Mouse (Mus musculus) cerebellum, postnatal 14 days (tissue): ENCODE results near the gene Slc29a3.
"Not testable (repeated sequence)": the region's sequence is repeated elsewhere in the genome, so short reads cannot be mapped to it uniquely, and the experiment has no call there.

Experiments used
- DNase-seq, 2 experiments: peaks; one replicate each; pipeline ENCODE4 v3.0.0; 2021; ENCODE audit warnings: mixed read lengths in 2 of 2

The Slc29a3 gene

GRCm38 (mm10) chr10:60762126-60762525 is 9.5 kb upstream of the Slc29a3 start:
- DNase-seq: no peak

GRCm38 (mm10) chr10:60760377-60760776 is 7.8 kb upstream of the Slc29a3 start:
- peak; percentile 98 to 99 for DNase-seq

GRCm38 (mm10) chr10:60756992-60757391 is 4.4 kb upstream of the Slc29a3 start:
- DNase-seq: peak; percentile 85 to 87

- DNase-seq: no peak
Observed at GRCm38 (mm10) chr10:60756146-60756545, 3.6 kb upstream of the Slc29a3 start.

- no peak for DNase-seq
Observed at GRCm38 (mm10) chr10:60753941-60754340, 1.3 kb upstream of the Slc29a3 start.

GRCm38 (mm10) chr10:60753261-60753660 is 667 bp upstream of the Slc29a3 start:
- no peak for DNase-seq

- DNase-seq: no peak
Observed at GRCm38 (mm10) chr10:60747667-60748212, 4.9 kb downstream of the Slc29a3 start.

GRCm38 (mm10) chr10:60746512-60746911 is 6.1 kb downstream of the Slc29a3 start:
- no peak for DNase-seq

- no peak for DNase-seq
Observed at GRCm38 (mm10) chr10:60744543-60745290, 7.9 kb downstream of the Slc29a3 start.

GRCm38 (mm10) chr10:60743681-60744080 is 8.9 kb downstream of the Slc29a3 start:
- DNase-seq: no peak

- DNase-seq: no peak
Observed at GRCm38 (mm10) chr10:60742942-60743341, 9.7 kb downstream of the Slc29a3 start.

- DNase-seq: not testable (repeated sequence)
Observed at GRCm38 (mm10) chr10:60742296-60742695, 10.3 kb downstream of the Slc29a3 start.

- DNase-seq: no peak
Observed at GRCm38 (mm10) chr10:60741435-60741834, 11.2 kb downstream of the Slc29a3 start.

- DNase-seq: no peak
Observed at GRCm38 (mm10) chr10:60739619-60740363, 12.8 kb downstream of the Slc29a3 start.

- DNase-seq: no peak
Observed at GRCm38 (mm10) chr10:60737886-60738640, 14.5 kb downstream of the Slc29a3 start.

GRCm38 (mm10) chr10:60737169-60737728 is 15.3 kb downstream of the Slc29a3 start:
- no peak for DNase-seq

GRCm38 (mm10) chr10:60735737-60736136 is 16.9 kb downstream of the Slc29a3 start:
- DNase-seq: no peak

- no peak for DNase-seq
Observed at GRCm38 (mm10) chr10:60733471-60733870, 19.1 kb downstream of the Slc29a3 start.

- DNase-seq: peak; percentile 20 to 29
Observed at GRCm38 (mm10) chr10:60732397-60732861, 20.2 kb downstream of the Slc29a3 start.

GRCm38 (mm10) chr10:60731742-60732141 is 20.9 kb downstream of the Slc29a3 start:
- no peak for DNase-seq

GRCm38 (mm10) chr10:60727301-60727700 is 25.3 kb downstream of the Slc29a3 start:
- DNase-seq: no peak

GRCm38 (mm10) chr10:60726896-60727295 is 25.7 kb downstream of the Slc29a3 start:
- DNase-seq: no peak

- no peak for DNase-seq
Observed at GRCm38 (mm10) chr10:60724496-60724895, 28.1 kb downstream of the Slc29a3 start.
